Mouse (Mus musculus) sigmoid colon, adult 10 weeks (tissue): ENCODE results near the gene Gm28043. TPM values are rescaled to one million over a fixed set of nuclear protein-coding genes. Genes with fewer than 3 reads are reported as not detected.

Experiments
- polyA plus RNA-seq: library from polyadenylated mRNA; stranded (reverse); fragments of 350-450 nt; fragmentation: Illumina TruSeq; extraction: RNeasy Lipid Tissue Mini Kit (QIAGEN cat#74804); gene quantifications from one replicate; pipeline ENCODE4 v1.2.3, GENCODE M21; 2014; ENCODE audit warnings: low read depth, low replicate concordance

Gm28043 gene
- 1.8 TPM for polyA plus RNA-seq

GRCm38 (mm10) chr17:29614115-29615023 is at the start of gene Gm28043, which contains the start of gene Rnf8:
TSS of gene Gm28043 (plus strand) at chr17:29614876.
TSS of gene Rnf8 (plus strand) at chr17:29614790.

GRCm38 (mm10) chr17:29660076-29660761 is 45.5 kb downstream of the Gm28043 start, which contains the start of gene Cmtr1:
TSS of gene Cmtr1 (plus strand) at chr17:29660595.

GRCm38 (mm10) chr17:29716732-29717445 is 102.2 kb downstream of the Gm28043 start, which contains the start of gene Ccdc167:
TSS of gene Ccdc167 (minus strand) at chr17:29717044.

Other genes with a start within 250 kb of the Gm28043 start
- 21.7 TPM for gene Pim1, start 124.1 kb upstream of the Gm28043 start, polyA plus RNA-seq
- gene Gm17657, start 65.2 kb upstream of the Gm28043 start, polyA plus RNA-seq: not detected
- 4.8 TPM for gene Tbc1d22b, start 65.1 kb upstream of the Gm28043 start, polyA plus RNA-seq
- gene Tmem217, start 62.5 kb upstream of the Gm28043 start, polyA plus RNA-seq: not detected
- gene Rnf8, start 86 bp upstream of the Gm28043 start, polyA plus RNA-seq: 17.0 TPM
- gene Cmtr1, start 45.7 kb downstream of the Gm28043 start, polyA plus RNA-seq: 16.1 TPM
- 7.3 TPM for gene Ccdc167, start 102.2 kb downstream of the Gm28043 start, polyA plus RNA-seq